Mouse (Mus musculus): Measurements from ENCODE around the gene 4930502E18Rik. TPM values are rescaled to one million over a fixed set of nuclear protein-coding genes. Genes with fewer than 3 reads are reported as not detected.

Gene 4930502E18Rik
- polyA plus RNA-seq, 1 experiment: 0.39 TPM

DNA sequence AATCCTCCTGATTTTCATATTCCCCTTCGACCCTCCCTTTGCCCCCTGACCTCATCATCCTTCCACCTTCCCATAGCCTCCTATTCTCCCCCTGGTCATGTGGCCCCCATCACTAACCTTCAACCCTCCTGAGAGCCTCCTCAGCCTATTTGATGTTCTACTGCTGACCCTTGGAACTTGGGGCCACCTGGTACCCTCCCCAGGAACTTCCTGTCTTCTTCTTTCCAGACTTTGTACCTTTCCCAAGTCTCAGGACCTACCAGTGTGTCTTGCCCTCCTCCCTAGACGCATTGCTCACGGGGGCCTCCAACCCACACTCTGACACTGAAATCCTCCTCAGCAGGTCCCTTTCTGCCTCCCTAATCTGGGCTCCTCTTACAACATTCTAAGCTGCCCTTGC, 22.0 kb upstream of the 4930502E18Rik start:
- H3K4me1 ChIP-seq (ENCODE audit: control insufficient read depth, insufficient read depth, low read length): no peaks in the 10 kb centered on the region
- no peak overlapping the region for H3K27ac ChIP-seq (ENCODE audit: insufficient read depth, low read length)
- DNase-seq: no peak
- no peak for TF ChIP-seq CTCF (IDR thresholded peaks at IDR 0.05; ENCODE audit: borderline replicate concordance, insufficient read depth, low read depth, low read length)
- TF ChIP-seq POLR2A (IDR thresholded peaks at IDR 0.05; ENCODE audit: borderline replicate concordance, insufficient read depth, low read length): no peak
- H3K27me3 ChIP-seq (ENCODE audit: control insufficient read depth, insufficient read depth, low read length): no peaks in the 10 kb centered on the region
- no peak overlapping the region for H3K4me3 ChIP-seq (replicated peaks; ENCODE audit: insufficient read depth, low read depth, low read length)
- 72% methylated on average over 3 of the region's 3 CpGs for WGBS

DNA sequence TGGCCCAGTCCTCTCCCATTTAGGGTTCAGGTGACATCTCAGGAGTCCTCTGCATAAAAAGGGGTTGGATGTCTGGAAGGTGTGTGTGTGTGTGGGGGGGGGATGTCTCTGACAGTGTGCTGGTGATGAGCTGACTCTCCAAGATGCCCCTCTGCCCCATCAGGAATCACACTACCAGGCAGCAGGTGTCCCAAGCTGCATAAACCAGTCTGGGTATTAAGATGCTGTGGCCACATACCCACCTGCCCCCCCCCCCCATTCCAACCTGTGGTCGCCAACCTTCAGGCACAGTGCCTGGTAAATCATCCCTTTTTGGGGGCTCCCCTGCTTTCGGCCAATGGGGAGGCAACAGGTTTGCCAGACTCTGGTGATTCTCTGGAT, 8.7 kb upstream of the 4930502E18Rik start:
- peak in 1 of 2 experiments; percentile 4 for DNase-seq
- Histone ChIP-seq H3K27me3 (ENCODE audit: control insufficient read depth, insufficient read depth, low read length) (no peaks in the 10 kb centered on the region), H3K4me3 (replicated peaks; ENCODE audit: insufficient read depth, low read depth, low read length) (peak overlapping the region; percentile 58), H3K4me1 (ENCODE audit: control insufficient read depth, insufficient read depth, low read length) (no peaks in the 10 kb centered on the region), H3K27ac (ENCODE audit: insufficient read depth, low read length) (peak overlapping the region; percentile 0; the same call in 1 of the 2 replicates)
- TF ChIP-seq CTCF (IDR thresholded peaks at IDR 0.05; ENCODE audit: borderline replicate concordance, insufficient read depth, low read depth, low read length): no peak
- no peak for TF ChIP-seq POLR2A (IDR thresholded peaks at IDR 0.05; ENCODE audit: borderline replicate concordance, insufficient read depth, low read length)
- WGBS: 0% methylated on average over 2 of the region's 2 CpGs

DNA sequence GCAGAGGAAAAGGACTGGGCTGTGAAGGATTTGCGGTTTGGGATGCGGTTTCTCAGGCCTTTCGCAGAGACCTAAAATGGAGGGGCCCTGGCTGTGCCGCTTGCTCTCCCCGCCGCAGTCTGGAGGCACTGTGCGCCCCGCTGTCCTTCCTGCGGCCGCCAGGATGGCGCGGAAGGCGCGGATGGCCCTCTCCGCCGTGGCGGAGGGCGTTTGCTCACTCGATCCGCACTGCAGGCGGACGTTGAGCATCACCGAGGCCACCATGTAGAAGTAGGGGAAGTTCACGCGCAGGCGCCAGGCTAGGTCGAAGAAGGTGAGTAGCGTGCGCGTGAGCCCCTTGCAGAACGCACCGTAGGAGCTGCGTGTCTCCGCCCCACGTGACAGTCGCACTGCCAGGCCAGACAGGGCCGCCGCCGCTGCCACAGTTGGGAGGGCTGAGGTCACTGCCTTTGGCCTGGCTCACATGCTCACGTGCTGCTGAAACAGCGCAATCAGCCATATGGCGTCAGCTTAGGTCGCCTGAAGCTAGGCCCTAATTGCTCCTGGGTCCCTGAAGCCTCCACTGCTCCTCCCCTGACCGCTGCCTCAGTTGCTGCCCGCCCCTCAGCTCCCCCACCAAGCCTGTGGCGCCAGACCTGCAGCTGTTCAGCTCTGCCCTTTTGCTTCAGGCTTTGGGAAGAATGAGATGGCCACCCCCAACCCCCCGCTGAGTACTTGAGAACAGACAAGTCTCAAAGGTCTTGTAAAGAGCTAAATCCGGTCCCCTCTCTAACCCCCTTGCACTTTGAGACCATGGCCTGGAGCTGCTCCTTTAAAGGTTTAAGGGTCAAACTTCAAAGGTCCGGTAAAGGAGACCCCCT, 8.1 kb upstream of the 4930502E18Rik start:
- peak overlapping the region; percentile 58 for H3K4me3 ChIP-seq (replicated peaks; ENCODE audit: insufficient read depth, low read depth, low read length)
- peak overlapping the region; percentile 0; the same call in 1 of the 2 replicates for H3K27ac ChIP-seq (ENCODE audit: insufficient read depth, low read length)
- H3K27me3 ChIP-seq (ENCODE audit: control insufficient read depth, insufficient read depth, low read length): no peaks in the 10 kb centered on the region
- TF ChIP-seq CTCF (IDR thresholded peaks at IDR 0.05; ENCODE audit: borderline replicate concordance, insufficient read depth, low read depth, low read length) (no peak), POLR2A (IDR thresholded peaks at IDR 0.05; ENCODE audit: borderline replicate concordance, insufficient read depth, low read length) (0 out of 2 replicates have a peak, but pooled peaks have one; percentile 20)
- peak; percentile 67 to 74 for DNase-seq
- WGBS: 7% methylated on average over 46 of the region's 49 CpGs
- no peaks in the 10 kb centered on the region for H3K4me1 ChIP-seq (ENCODE audit: control insufficient read depth, insufficient read depth, low read length)

DNA sequence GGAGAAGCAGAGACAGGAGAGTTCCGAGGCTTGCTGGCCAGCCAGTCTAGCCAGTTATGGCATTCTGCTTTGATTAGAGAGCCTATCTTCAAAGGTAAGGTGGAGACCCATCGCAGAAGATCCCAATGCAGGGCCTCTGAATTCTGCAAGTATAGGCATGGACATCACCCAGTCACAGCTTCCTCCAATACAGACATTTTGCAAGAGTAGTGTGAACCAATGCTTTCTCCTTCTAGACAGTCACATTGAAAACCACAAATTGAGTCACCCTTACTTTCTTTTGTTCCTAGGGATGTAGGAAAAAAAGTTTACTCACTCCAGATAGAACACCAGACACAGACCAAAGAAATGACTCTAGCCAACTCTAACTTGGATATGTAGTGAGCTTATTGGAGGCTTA, 4.3 kb downstream of the 4930502E18Rik start:
- Histone ChIP-seq H3K27me3 (ENCODE audit: control insufficient read depth, insufficient read depth, low read length) (no peaks in the 10 kb centered on the region), H3K27ac (ENCODE audit: insufficient read depth, low read length) (no peak overlapping the region), H3K4me1 (ENCODE audit: control insufficient read depth, insufficient read depth, low read length) (no peaks in the 10 kb centered on the region), H3K4me3 (replicated peaks; ENCODE audit: insufficient read depth, low read depth, low read length) (no peak overlapping the region)
- TF ChIP-seq POLR2A (IDR thresholded peaks at IDR 0.05; ENCODE audit: borderline replicate concordance, insufficient read depth, low read length): no peak
- no peak for TF ChIP-seq CTCF (IDR thresholded peaks at IDR 0.05; ENCODE audit: borderline replicate concordance, insufficient read depth, low read depth, low read length)
- DNase-seq: no peak
- WGBS: 84% methylated on average over 2 of the region's 2 CpGs

DNA sequence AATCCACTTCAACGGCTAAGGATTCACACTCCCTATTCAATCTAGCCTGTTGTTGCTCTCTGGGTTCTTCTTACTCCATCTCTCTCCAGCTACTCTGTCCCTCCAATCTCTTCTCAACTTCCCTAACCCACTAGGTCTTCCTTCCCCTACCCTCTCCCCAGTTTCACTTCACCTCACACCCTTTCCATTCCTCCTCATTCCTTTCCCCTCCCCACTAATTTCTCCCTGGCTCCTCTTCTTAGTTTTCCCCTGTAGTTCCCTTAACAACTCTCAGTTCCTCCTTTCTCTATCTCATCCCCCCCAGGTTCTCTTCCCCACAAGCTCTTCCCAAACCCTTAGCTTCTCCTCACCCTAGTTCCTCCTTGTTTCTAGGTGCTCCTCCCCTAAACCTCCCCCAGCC, 28.2 kb downstream of the 4930502E18Rik start:
- no peak for DNase-seq
- H3K27ac ChIP-seq (ENCODE audit: insufficient read depth, low read length): no peak overlapping the region

DNA sequence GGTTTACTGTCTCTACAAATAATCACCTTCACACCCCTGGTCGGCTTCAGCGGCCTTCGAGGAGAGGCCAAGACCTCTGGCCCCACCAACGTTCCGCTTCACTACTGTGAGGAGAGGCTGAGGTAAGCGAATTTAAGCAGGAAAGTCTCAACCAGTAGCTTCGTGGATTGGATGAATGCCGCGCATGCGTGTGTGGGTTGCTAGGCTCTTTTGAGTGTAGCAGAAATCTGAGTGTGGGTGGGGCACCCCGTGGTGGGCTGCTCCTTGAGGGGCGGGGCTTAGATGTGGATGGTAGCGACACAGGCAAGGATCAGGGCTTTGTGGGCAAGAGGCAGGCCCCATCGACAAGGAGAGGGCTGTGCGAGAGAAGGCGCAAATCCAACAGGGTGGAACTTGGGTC, 33.1 kb downstream of the 4930502E18Rik start, which contains the start of gene 1700013H16Rik:
1700013H16Rik (minus strand) TSS at position 96 of the 400 bp plus-strand sequence.
- Histone ChIP-seq H3K27ac (ENCODE audit: insufficient read depth, low read length) (no peak within 1 kb of the TSS), H3K4me3 (replicated peaks; ENCODE audit: insufficient read depth, low read depth, low read length) (no peak within 1 kb of the TSS), H3K27me3 (ENCODE audit: control insufficient read depth, insufficient read depth, low read length) (no peaks in the 10 kb centered on the region), H3K4me1 (ENCODE audit: control insufficient read depth, insufficient read depth, low read length) (no peaks in the 10 kb centered on the region)
- WGBS: 95% methylated on average over 16 of the region's 16 CpGs
- DNase-seq: no peak
- TF ChIP-seq POLR2A (IDR thresholded peaks at IDR 0.05; ENCODE audit: borderline replicate concordance, insufficient read depth, low read length) (no peak), CTCF (IDR thresholded peaks at IDR 0.05; ENCODE audit: borderline replicate concordance, insufficient read depth, low read depth, low read length) (no peak)

More for the DNA sequence above, 28.2 kb downstream of the 4930502E18Rik start:
- Histone ChIP-seq H3K4me1 (ENCODE audit: control insufficient read depth, insufficient read depth, low read length) (no peaks in the 10 kb centered on the region), H3K4me3 (replicated peaks; ENCODE audit: insufficient read depth, low read depth, low read length) (no peak overlapping the region), H3K27me3 (ENCODE audit: control insufficient read depth, insufficient read depth, low read length) (no peaks in the 10 kb centered on the region)
- TF ChIP-seq CTCF (IDR thresholded peaks at IDR 0.05; ENCODE audit: borderline replicate concordance, insufficient read depth, low read depth, low read length) (no peak), POLR2A (IDR thresholded peaks at IDR 0.05; ENCODE audit: borderline replicate concordance, insufficient read depth, low read length) (no peak)
- WGBS: 77% methylated on average over 1 of the region's 1 CpGs

DNA sequence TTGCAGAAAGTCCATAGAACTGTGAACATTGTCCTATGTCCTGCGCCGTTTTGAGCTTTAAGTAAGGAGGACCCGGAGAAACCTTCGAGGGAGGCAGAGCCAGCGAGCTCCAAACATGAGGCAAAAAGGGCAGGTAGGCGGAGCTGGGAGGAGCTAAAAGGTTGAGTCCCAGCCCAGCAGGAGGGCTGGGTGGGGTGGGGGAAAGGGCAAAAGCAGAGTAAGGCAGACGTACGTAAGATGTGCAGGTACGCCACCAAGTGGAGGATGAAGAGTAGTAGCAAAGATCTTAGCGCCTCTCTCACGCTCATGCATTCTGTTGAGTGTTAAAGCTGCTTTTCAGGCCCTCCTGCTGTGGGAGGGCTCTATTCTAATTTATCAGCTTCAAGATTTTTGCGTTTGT, 51.6 kb downstream of the 4930502E18Rik start, which contains the start of gene Zfp36l3:
Zfp36l3 (minus strand) TSS at position 119 of the 400 bp plus-strand sequence.
- no peak for TF ChIP-seq POLR2A (IDR thresholded peaks at IDR 0.05; ENCODE audit: borderline replicate concordance, insufficient read depth, low read length)
- no peak for TF ChIP-seq CTCF (IDR thresholded peaks at IDR 0.05; ENCODE audit: borderline replicate concordance, insufficient read depth, low read depth, low read length)
- H3K27me3 ChIP-seq (ENCODE audit: control insufficient read depth, insufficient read depth, low read length): no peaks in the 10 kb centered on the region
- no peak for DNase-seq
- H3K4me1 ChIP-seq (ENCODE audit: control insufficient read depth, insufficient read depth, low read length): no peaks in the 10 kb centered on the region
- no peak within 1 kb of the TSS for H3K27ac ChIP-seq (ENCODE audit: insufficient read depth, low read length)
- H3K4me3 ChIP-seq (replicated peaks; ENCODE audit: insufficient read depth, low read depth, low read length): no peak within 1 kb of the TSS
- 93% methylated on average over 12 of the region's 12 CpGs for WGBS

Other genes starting within 250 kb of the 4930502E18Rik start
- 296 and 324 TPM in 2 replicates for gene Rtl8c, start 116.8 kb upstream of the 4930502E18Rik start, polyA plus RNA-seq (2012; rRNA removed)
- not detected in 2 replicates for gene Gm14597, start 115.8 kb upstream of the 4930502E18Rik start, polyA plus RNA-seq (2012; rRNA removed)
- gene Rtl8a, start 81.1 kb upstream of the 4930502E18Rik start, polyA plus RNA-seq (2012; rRNA removed): 362 and 398 TPM in 2 replicates
- 379 and 406 TPM in 2 replicates for gene Rtl8b, start 54.4 kb upstream of the 4930502E18Rik start, polyA plus RNA-seq (2012; rRNA removed)
- gene 1700013H16Rik, start 33.0 kb downstream of the 4930502E18Rik start, polyA plus RNA-seq (2012; rRNA removed): 0.11 TPM in 1 of 2 replicates, not detected in the other
- gene Zfp36l3, start 51.6 kb downstream of the 4930502E18Rik start, polyA plus RNA-seq (2012; rRNA removed): 0.06 and 0.10 TPM in 2 replicates
- 0.87 and 1.1 TPM in 2 replicates for gene Xlr, start 72.9 kb downstream of the 4930502E18Rik start, polyA plus RNA-seq (2012; rRNA removed)